Mouse (Mus musculus) embryo, embryonic 9.5 days (tissue): ENCODE data around the gene Tbc1d30.

ENCODE experiments used
- DNase-seq: peaks from one replicate; pipeline ENCODE4 v3.0.0-alpha.2; 2017; ENCODE audit errors: extremely low spot score

The Tbc1d30 gene

GRCm38 (mm10) chr10:121227403-121227802 is 123.7 kb downstream of the Tbc1d30 start:
- no peak for DNase-seq

GRCm38 (mm10) chr10:121225636-121226035 is 125.4 kb downstream of the Tbc1d30 start:
- no peak for DNase-seq

- no peak for DNase-seq
Measured at GRCm38 (mm10) chr10:121222881-121223280, 128.2 kb downstream of the Tbc1d30 start.

- no peak for DNase-seq
Measured at GRCm38 (mm10) chr10:121218616-121219015, 132.5 kb downstream of the Tbc1d30 start.

- DNase-seq, result no peak
Measured at GRCm38 (mm10) chr10:121216804-121217203, 134.3 kb downstream of the Tbc1d30 start.
